Comparison of ENCODE assay signal across 14 mouse cellular contexts in the genomic region with DNA sequence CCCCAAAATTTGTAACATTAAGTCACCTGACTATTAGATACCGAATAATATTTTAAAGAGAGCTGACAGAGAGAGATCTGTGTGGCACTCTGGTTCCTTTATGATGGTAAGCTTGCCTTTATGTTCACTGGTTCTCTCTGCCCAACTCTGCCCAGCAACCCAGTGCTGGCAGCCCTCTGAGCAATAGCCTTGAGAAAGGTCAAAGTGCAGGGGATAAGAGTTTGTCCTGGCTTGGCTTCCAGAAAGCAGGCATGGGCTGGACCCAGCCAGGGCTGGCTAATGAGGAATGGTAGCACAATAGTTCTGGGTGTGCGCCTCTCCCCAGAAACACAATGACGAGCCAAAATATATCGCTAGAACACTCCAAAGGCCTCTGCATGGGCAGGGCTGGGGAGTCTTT.
A peak's percentile ranks its signal among the peaks of the same experiment; 100 is the strongest.
DNase-seq lines count a peak whose midpoint lies in the region; ATAC-seq and TF ChIP-seq lines count a peak whose summit lies in the region.
"Had no signal": no experiment of that assay in that cellular context is flagged by ENCODE, and none has a peak within 500 bp of the region (broad histone marks: within the 10 kb centered on the region; RNA-seq: fewer than 3 reads in every experiment).

No protein-coding gene starts in this region.

- no peak overlapping the region for H3K27ac ChIP-seq in kidney, embryonic 16.5 days (ENCODE audit: low read length)
- H3K27ac ChIP-seq in stomach, embryonic 16.5 days (ENCODE audit: low read length): no peak overlapping the region
- H3K27ac ChIP-seq in stomach, postnatal 0 days (replicated peaks): no peak overlapping the region
- no peak overlapping the region for H3K27ac ChIP-seq in thymus, adult 2 months (ENCODE audit: control insufficient read depth, insufficient read depth, low read length)
- H3K27ac ChIP-seq: embryonic facial prominence, embryonic 15.5 days; limb, embryonic 13.5 days; neural tube, embryonic 15.5 days had no signal

- TF ChIP-seq CTCF in stomach, postnatal 0 days (IDR thresholded peaks at IDR 0.05; ENCODE audit: low read depth): no peak
- no peak for TF ChIP-seq CTCF in thymus, adult 2 months (IDR thresholded peaks at IDR 0.05; ENCODE audit: borderline replicate concordance, control insufficient read depth, extremely low read depth, insufficient read depth, low read length, poor library complexity)

- no peak for TF ChIP-seq POLR2A in thymus, adult 2 months (IDR thresholded peaks at IDR 0.05; ENCODE audit: control insufficient read depth, extremely low read depth, insufficient read depth, low read length, poor library complexity)

- peaks cover 71% of the 10 kb centered on the region for H3K36me3 ChIP-seq in kidney, embryonic 16.5 days (ENCODE audit: insufficient read depth, low read length)
- peaks cover 12% of the 10 kb centered on the region for H3K36me3 ChIP-seq in stomach, embryonic 16.5 days (ENCODE audit: control insufficient read depth, insufficient read depth, low read length)
- H3K36me3 ChIP-seq in stomach, postnatal 0 days (ENCODE audit: control insufficient read depth, insufficient read depth, low read length): peaks cover 27% of the 10 kb centered on the region; the same call in 1 of the 2 replicates
- H3K36me3 ChIP-seq in thymus, adult 2 months (ENCODE audit: control insufficient read depth, insufficient read depth, low read length): no peaks in the 10 kb centered on the region

- no peaks in the 10 kb centered on the region for H3K9me3 ChIP-seq in kidney, embryonic 16.5 days (ENCODE audit: low read length)
- H3K9me3 ChIP-seq in stomach, embryonic 16.5 days (replicated peaks; ENCODE audit: control insufficient read depth, low read length): no peaks in the 10 kb centered on the region
- H3K9me3 ChIP-seq in stomach, postnatal 0 days (ENCODE audit: control insufficient read depth, low read length): no peaks in the 10 kb centered on the region
- H3K9me3 ChIP-seq: embryonic facial prominence, embryonic 15.5 days; limb, embryonic 13.5 days; neural tube, embryonic 15.5 days had no signal

- no peak overlapping the region for H3K4me2 ChIP-seq in kidney, embryonic 16.5 days (replicated peaks; ENCODE audit: low read depth, low read length)
- H3K4me2 ChIP-seq in stomach, embryonic 16.5 days (ENCODE audit: low read depth, low read length): no peak overlapping the region
- no peak overlapping the region for H3K4me2 ChIP-seq in stomach, postnatal 0 days (replicated peaks; ENCODE audit: low read depth)
- H3K4me2 ChIP-seq: embryonic facial prominence, embryonic 15.5 days; limb, embryonic 13.5 days; neural tube, embryonic 15.5 days had no signal

- no peak overlapping the region for H3K4me3 ChIP-seq in kidney, embryonic 16.5 days (ENCODE audit: low read length)
- H3K4me3 ChIP-seq in stomach, embryonic 16.5 days (replicated peaks; ENCODE audit: low read length): no peak overlapping the region
- no peak overlapping the region for H3K4me3 ChIP-seq in stomach, postnatal 0 days (ENCODE audit: low read depth, low read length)
- H3K4me3 ChIP-seq in thymus, adult 2 months (ENCODE audit: control insufficient read depth, insufficient read depth, low read length): no peak overlapping the region
- H3K4me3 ChIP-seq: embryonic facial prominence, embryonic 15.5 days; limb, embryonic 13.5 days; neural tube, embryonic 15.5 days had no signal

- no peak overlapping the region for H3K9ac ChIP-seq in kidney, embryonic 16.5 days (replicated peaks; ENCODE audit: low read length)
- no peak overlapping the region for H3K9ac ChIP-seq in stomach, embryonic 16.5 days (ENCODE audit: low read length)
- no peak overlapping the region for H3K9ac ChIP-seq in stomach, postnatal 0 days (ENCODE audit: low read length)
- H3K9ac ChIP-seq: embryonic facial prominence, embryonic 15.5 days; limb, embryonic 13.5 days; liver, postnatal 0 days; neural tube, embryonic 15.5 days had no signal

- peak; percentile 40 for DNase-seq in kidney, adult 11 months
- no peak for DNase-seq in stomach, postnatal 0 days (ENCODE audit: low spot score)
- peak; percentile 32 for DNase-seq in adrenal gland, postnatal 25 days
- DNase-seq in thymus, adult 2 months: no peak
- no peak for DNase-seq in thymus, postnatal 36 days
- DNase-seq: cerebellum, adult 8-10 months; liver, postnatal 0 days had no signal

- 100% methylated on average over 4 of the region's 4 CpGs for WGBS in kidney, embryonic 16.5 days
- 96% methylated on average over 4 of the region's 4 CpGs for WGBS in stomach, embryonic 16.5 days
- 89% methylated on average over 4 of the region's 4 CpGs for WGBS in stomach, postnatal 0 days
- WGBS in thymus, adult 2 months: 98% methylated on average over 4 of the region's 4 CpGs

- TF ChIP-seq EP300 in stomach, postnatal 0 days (optimal IDR thresholded peaks at IDR 0.05): no peak

- no peaks in the 10 kb centered on the region for H3K27me3 ChIP-seq in kidney, embryonic 16.5 days (ENCODE audit: insufficient read depth, low read length)
- H3K27me3 ChIP-seq in stomach, embryonic 16.5 days (ENCODE audit: control insufficient read depth, insufficient read depth, low read length): no peaks in the 10 kb centered on the region
- no peaks in the 10 kb centered on the region for H3K27me3 ChIP-seq in stomach, postnatal 0 days (ENCODE audit: control insufficient read depth, insufficient read depth, low read length)
- no peaks in the 10 kb centered on the region for H3K27me3 ChIP-seq in thymus, adult 2 months (ENCODE audit: control insufficient read depth, insufficient read depth, low read length)
- H3K27me3 ChIP-seq: embryonic facial prominence, embryonic 15.5 days; limb, embryonic 13.5 days; neural tube, embryonic 15.5 days had no signal

- no peaks in the 10 kb centered on the region for H3K4me1 ChIP-seq in kidney, embryonic 16.5 days (ENCODE audit: insufficient read depth, low read length)
- H3K4me1 ChIP-seq in stomach, embryonic 16.5 days (ENCODE audit: control insufficient read depth, insufficient read depth, low read length): no peaks in the 10 kb centered on the region
- no peaks in the 10 kb centered on the region for H3K4me1 ChIP-seq in stomach, postnatal 0 days (replicated peaks; ENCODE audit: control insufficient read depth, insufficient read depth)
- H3K4me1 ChIP-seq in thymus, adult 2 months (replicated peaks; ENCODE audit: control insufficient read depth, insufficient read depth, low read length): peaks cover 21% of the 10 kb centered on the region
- H3K4me1 ChIP-seq: embryonic facial prominence, embryonic 15.5 days; limb, embryonic 13.5 days; neural tube, embryonic 15.5 days had no signal

- no peak for ATAC-seq in kidney, embryonic 16.5 days (ENCODE audit: low FRiP score, low TSS enrichment)
- ATAC-seq in stomach, embryonic 16.5 days (ENCODE audit: insufficient read depth, low FRiP score): peak; percentile 13; the same call in 1 of the 2 replicates
- no peak for ATAC-seq in stomach, postnatal 0 days (ENCODE audit: low FRiP score, low TSS enrichment)
- ATAC-seq: CD4-positive, CD25-positive, alpha-beta regulatory T cell, adult 4 months; forebrain, embryonic 14.5 days had no signal

Comparison
In these comparisons a context has a peak if more than half of its experiments do, and no peak if none do; other contexts are left out.
1. DNase-seq: peak in kidney, adult 11 months (single experiment) and adrenal gland, postnatal 25 days (single experiment); none in stomach, postnatal 0 days (single experiment), thymus, adult 2 months (single experiment) and thymus, postnatal 36 days (0 of 2).